Mouse (Mus musculus) CH12.LX (cell line): Measurements from ENCODE around the gene M6pr.

Experiments used
- CTCF ChIP-seq, 2 experiments: IDR thresholded peaks in 1 of 2; conservative IDR thresholded peaks in 1 of 2; 2 replicates each; pipeline ENCODE4 v1.5.1; 2011 to 2012; ENCODE audit warnings: low read depth in 2 of 2, low read length in 2 of 2, improper control_type of control experiment in 1 of 2, inconsistent platforms in 1 of 2, mild to moderate bottlenecking in 1 of 2, moderate library complexity in 1 of 2
- ETS1 ChIP-seq: conservative IDR thresholded peaks from 2 replicates; pipeline ENCODE4 v1.6.1; 2012; ENCODE audit warnings: low read depth, mild to moderate bottlenecking, inconsistent platforms, low read length, improper control_type of control experiment, moderate library complexity

DNA sequence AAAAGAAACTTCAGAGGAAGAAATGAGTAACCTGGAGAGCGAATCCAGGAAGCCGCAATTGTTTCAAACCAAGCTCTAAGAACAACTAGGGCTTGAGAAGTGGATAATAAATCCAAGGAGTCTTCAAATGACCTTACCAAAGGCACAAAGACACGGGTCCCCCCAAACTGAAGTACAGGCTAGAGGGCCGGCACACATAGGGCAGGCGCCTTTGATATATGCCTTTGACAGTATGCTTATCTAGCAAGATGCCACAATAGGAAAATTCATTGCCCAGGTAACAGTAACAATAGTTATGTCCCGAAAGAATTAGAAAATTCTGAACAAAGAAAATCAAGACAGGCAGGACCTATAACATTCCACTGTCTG, 400 bp upstream of the M6pr start:
- TF ChIP-seq CTCF (conservative IDR thresholded peaks at IDR 0.05 in 1 of 2, IDR thresholded peaks at IDR 0.05 in 1 of 2; ENCODE audit: low read depth in 2 of 2, low read length in 2 of 2) (no peak), ETS1 (no peak)
